Mouse (Mus musculus): ENCODE results near the gene Scrn3. TPM values are rescaled to one million over a fixed set of nuclear protein-coding genes. Genes with fewer than 3 reads are reported as not detected.

The Scrn3 gene
- polyA plus RNA-seq (2012; rRNA removed) = 22.8 and 24.8 TPM in 2 replicates

GRCm38 (mm10) chr2:73312152-73313116 lies at the start of gene Scrn3, which contains the start of gene Cir1:
Gene Scrn3, plus strand, starts transcription at chr2:73312601.
Gene Cir1, minus strand, starts transcription at chr2:73312701.
- peak; percentile 80 for TF ChIP-seq POLR2A (IDR thresholded peaks at IDR 0.05; ENCODE audit: extremely low read depth, insufficient read depth, low read length)
- no peak for TF ChIP-seq CTCF (IDR thresholded peaks at IDR 0.05; ENCODE audit: extremely low read depth, insufficient read depth, low read length)
- Histone ChIP-seq H3K4me3 (ENCODE audit: insufficient read depth, low read length) (peak within 1 kb of the TSS; percentile 87), H3K4me1 (ENCODE audit: control insufficient read depth, insufficient read depth, low read length) (peaks cover 2% of the 10 kb centered on the region; the same call in 1 of the 2 replicates), H3K27ac (ENCODE audit: insufficient read depth, low read length) (peak within 1 kb of the TSS; percentile 32; the same call in 1 of the 2 replicates)

GRCm38 (mm10) chr2:73263172-73263765 lies 49.1 kb upstream of the Scrn3 start:
- no peaks in the 10 kb centered on the region for H3K4me1 ChIP-seq (ENCODE audit: control insufficient read depth, insufficient read depth, low read length)
- H3K4me3 ChIP-seq (ENCODE audit: insufficient read depth, low read length) = no peak overlapping the region
- no peak for TF ChIP-seq CTCF (IDR thresholded peaks at IDR 0.05; ENCODE audit: extremely low read depth, insufficient read depth, low read length)
- no peak for TF ChIP-seq POLR2A (IDR thresholded peaks at IDR 0.05; ENCODE audit: extremely low read depth, insufficient read depth, low read length)

GRCm38 (mm10) chr2:73263794-73264610 lies 48.4 kb upstream of the Scrn3 start:
- Histone ChIP-seq H3K27ac (ENCODE audit: insufficient read depth, low read length) (no peak overlapping the region), H3K4me1 (ENCODE audit: control insufficient read depth, insufficient read depth, low read length) (no peaks in the 10 kb centered on the region), H3K4me3 (ENCODE audit: insufficient read depth, low read length) (0 out of 2 replicates have a peak overlapping the region, but pooled peaks have one; percentile 6)
- TF ChIP-seq CTCF (IDR thresholded peaks at IDR 0.05; ENCODE audit: extremely low read depth, insufficient read depth, low read length) (no peak), POLR2A (IDR thresholded peaks at IDR 0.05; ENCODE audit: extremely low read depth, insufficient read depth, low read length) (no peak)

More at GRCm38 (mm10) chr2:73263172-73263765, 49.1 kb upstream of the Scrn3 start:
- no peak overlapping the region for H3K27ac ChIP-seq (ENCODE audit: insufficient read depth, low read length)

GRCm38 (mm10) chr2:73264611-73265195 lies 47.7 kb upstream of the Scrn3 start:
- TF ChIP-seq CTCF (IDR thresholded peaks at IDR 0.05; ENCODE audit: extremely low read depth, insufficient read depth, low read length) (no peak), POLR2A (IDR thresholded peaks at IDR 0.05; ENCODE audit: extremely low read depth, insufficient read depth, low read length) (no peak)
- Histone ChIP-seq H3K27ac (ENCODE audit: insufficient read depth, low read length) (no peak overlapping the region), H3K4me1 (ENCODE audit: control insufficient read depth, insufficient read depth, low read length) (no peaks in the 10 kb centered on the region), H3K4me3 (ENCODE audit: insufficient read depth, low read length) (0 out of 2 replicates have a peak overlapping the region, but pooled peaks have one; percentile 6)

GRCm38 (mm10) chr2:73266011-73266410 lies 46.4 kb upstream of the Scrn3 start:
- Histone ChIP-seq H3K4me3 (ENCODE audit: insufficient read depth, low read length) (no peak overlapping the region), H3K27ac (ENCODE audit: insufficient read depth, low read length) (no peak overlapping the region)
- no peak for TF ChIP-seq POLR2A (IDR thresholded peaks at IDR 0.05; ENCODE audit: extremely low read depth, insufficient read depth, low read length)
- TF ChIP-seq CTCF (IDR thresholded peaks at IDR 0.05; ENCODE audit: extremely low read depth, insufficient read depth, low read length) = peak; percentile 30

GRCm38 (mm10) chr2:73266623-73267022 lies 45.8 kb upstream of the Scrn3 start:
- TF ChIP-seq POLR2A (IDR thresholded peaks at IDR 0.05; ENCODE audit: extremely low read depth, insufficient read depth, low read length) (no peak), CTCF (IDR thresholded peaks at IDR 0.05; ENCODE audit: extremely low read depth, insufficient read depth, low read length) (no peak)
- Histone ChIP-seq H3K27ac (ENCODE audit: insufficient read depth, low read length) (no peak overlapping the region), H3K4me3 (ENCODE audit: insufficient read depth, low read length) (no peak overlapping the region), H3K4me1 (ENCODE audit: control insufficient read depth, insufficient read depth, low read length) (no peaks in the 10 kb centered on the region)

More at GRCm38 (mm10) chr2:73266011-73266410, 46.4 kb upstream of the Scrn3 start:
- no peaks in the 10 kb centered on the region for H3K4me1 ChIP-seq (ENCODE audit: control insufficient read depth, insufficient read depth, low read length)

- H3K4me3 ChIP-seq (ENCODE audit: insufficient read depth, low read length) = no peak overlapping the region
- TF ChIP-seq CTCF (IDR thresholded peaks at IDR 0.05; ENCODE audit: extremely low read depth, insufficient read depth, low read length) (no peak), POLR2A (IDR thresholded peaks at IDR 0.05; ENCODE audit: extremely low read depth, insufficient read depth, low read length) (no peak)
- no peak overlapping the region for H3K27ac ChIP-seq (ENCODE audit: insufficient read depth, low read length)
- H3K4me1 ChIP-seq (ENCODE audit: control insufficient read depth, insufficient read depth, low read length) = no peaks in the 10 kb centered on the region
These were observed 45.2 kb upstream of the Scrn3 start for GRCm38 (mm10) chr2:73267231-73267630.

- no peaks in the 10 kb centered on the region for H3K4me1 ChIP-seq (ENCODE audit: control insufficient read depth, insufficient read depth, low read length)
- H3K27ac ChIP-seq (ENCODE audit: insufficient read depth, low read length) = no peak overlapping the region
- TF ChIP-seq POLR2A (IDR thresholded peaks at IDR 0.05; ENCODE audit: extremely low read depth, insufficient read depth, low read length) = no peak
- TF ChIP-seq CTCF (IDR thresholded peaks at IDR 0.05; ENCODE audit: extremely low read depth, insufficient read depth, low read length) = no peak
- no peak overlapping the region for H3K4me3 ChIP-seq (ENCODE audit: insufficient read depth, low read length)
These were observed 44.6 kb upstream of the Scrn3 start for GRCm38 (mm10) chr2:73267818-73268217.

All from cortical plate, adult 2 months (tissue).